In the genomic region with DNA sequence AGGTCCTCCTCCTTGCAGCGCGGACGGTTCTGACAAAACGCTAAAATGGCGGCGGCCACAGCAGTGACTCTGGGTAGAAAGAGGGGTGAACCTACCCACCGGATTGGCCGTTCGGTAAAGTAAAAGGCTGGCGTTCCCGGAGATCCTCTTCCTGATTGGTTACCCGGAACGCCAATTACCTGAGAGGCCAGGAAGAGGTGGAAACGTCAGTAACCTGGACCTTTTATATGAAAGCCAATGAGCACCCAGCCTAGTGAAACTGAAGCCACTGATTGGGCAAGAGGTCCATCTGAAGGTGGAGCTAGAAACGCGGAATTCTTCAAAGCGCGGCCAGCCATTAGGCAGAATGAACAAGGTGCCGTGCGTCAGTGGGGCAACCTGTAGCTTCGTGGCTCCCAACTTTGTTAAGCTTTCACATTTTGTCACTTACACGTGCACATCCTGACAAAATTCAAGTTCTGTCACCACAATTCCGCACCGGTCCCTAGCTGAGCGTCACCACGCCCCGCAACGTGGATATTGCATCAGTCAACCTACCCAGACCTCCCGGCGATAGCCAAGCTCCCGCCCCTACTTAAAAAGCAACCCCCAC, we compare ENCODE assay signal across 8 mouse cellular contexts. TPM values are rescaled to one million over a fixed set of nuclear protein-coding genes. Genes with fewer than 3 reads are reported as not detected.
A peak's percentile ranks its signal among the peaks of the same experiment; 100 is the strongest.
DNase-seq lines count a peak whose midpoint lies in the region; ATAC-seq lines count a peak whose summit lies in the region.

TSS of gene Rbm4 (minus strand) at position 71 of the 592 bp plus-strand sequence.

- H3K27me3 ChIP-seq in hindbrain, embryonic 12.5 days, result no peaks in the 10 kb centered on the region

- peak within 1 kb of the TSS; percentile 73 for H3K4me3 ChIP-seq in hindbrain, embryonic 12.5 days

- H3K9ac ChIP-seq in hindbrain, embryonic 12.5 days, result peak within 1 kb of the TSS; percentile 79

- WGBS in hindbrain, embryonic 12.5 days, result under 1% methylated on average over 31 of the region's 31 CpGs

- ATAC-seq in hindbrain, embryonic 12.5 days (ENCODE audit: low FRiP score), result peak; percentile 99

- H3K4me1 ChIP-seq in hindbrain, embryonic 12.5 days, result peaks cover 39% of the 10 kb centered on the region

- no peaks in the 10 kb centered on the region for H3K9me3 ChIP-seq in hindbrain, embryonic 12.5 days (replicated peaks)

- peak; percentile 100 for DNase-seq in NIH3T3 (ENCODE audit: low read depth)
- DNase-seq in cerebellum, postnatal 10 days, result peak; percentile 98 to 99
- peak; percentile 97 to 98 for DNase-seq in frontal cortex, postnatal 10 days (ENCODE audit: low spot score in 2 of 2)
- DNase-seq in layer of hippocampus, postnatal 14 days (ENCODE audit: low spot score in 2 of 2), result peak; percentile 96 to 99
- DNase-seq in lung, postnatal 14 days, result peak; percentile 98
- peak; percentile 99 for DNase-seq in retina, adult 2 months (ENCODE audit: low read depth, low spot score)
- peak; percentile 95 to 97 for DNase-seq in thymus, postnatal 36 days

- H3K36me3 ChIP-seq in hindbrain, embryonic 12.5 days, result peaks cover 35% of the 10 kb centered on the region

- H3K4me2 ChIP-seq in hindbrain, embryonic 12.5 days (replicated peaks), result peak within 1 kb of the TSS; percentile 68

- peak within 1 kb of the TSS; percentile 80 for H3K27ac ChIP-seq in hindbrain, embryonic 12.5 days

RNA-seq across cellular contexts. Expression of gene Rbm4, which starts in this region (rescaled TPM):
- polyA plus RNA-seq in hindbrain, embryonic 12.5 days (2016; fragmentation: Nextera tagmentation; extraction: Ambion mirVana), result 88.8 and 94.8 TPM in 2 replicates
- 10 to 100 TPM; 72.9 to 74.7 TPM for total RNA-seq in layer of hippocampus, postnatal 14 days (2021)

Comparison
In these comparisons a context has a peak if more than half of its experiments do, and no peak if none do; other contexts are left out.
1. Peak in every context shown above with its lines: DNase-seq, ATAC-seq, H3K4me3 ChIP-seq and H3K27ac ChIP-seq.